Mouse (Mus musculus): Measurements from ENCODE around the gene Negr1.

Gene Negr1

DNA sequence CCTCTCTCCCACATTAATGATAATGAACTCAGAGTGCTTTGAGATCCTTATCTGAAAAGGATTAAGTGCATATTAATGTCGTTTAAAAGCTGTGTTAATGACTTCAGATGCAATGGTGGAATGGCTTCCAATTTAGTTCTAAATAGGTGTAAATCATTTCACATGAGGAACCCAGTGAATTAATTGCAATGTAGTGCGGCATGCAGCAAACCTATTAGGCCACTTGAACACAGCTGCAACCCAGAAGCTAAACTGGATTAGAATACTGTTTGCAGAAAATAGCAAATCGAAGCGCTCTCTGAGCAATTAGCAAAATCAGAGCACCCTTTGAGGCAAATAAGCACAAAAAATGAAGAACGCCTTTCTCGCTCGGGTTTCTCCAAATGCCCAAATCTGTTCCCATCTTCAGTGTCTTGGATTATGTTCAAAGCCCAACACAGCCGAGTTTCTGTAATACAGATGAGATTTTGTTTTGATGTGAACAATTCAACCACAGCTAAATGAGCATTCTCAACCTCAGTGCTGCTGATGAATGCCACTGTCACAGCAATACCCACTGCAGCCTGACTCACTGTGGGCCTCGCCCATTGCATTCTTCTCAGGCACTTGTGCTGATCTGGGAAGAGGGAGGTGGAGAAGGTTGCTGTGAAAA is 342.5 kb downstream of the Negr1 start:
- peak; percentile 43 to 46 for DNase-seq (ENCODE audit: low spot score in 2 of 2)

DNA sequence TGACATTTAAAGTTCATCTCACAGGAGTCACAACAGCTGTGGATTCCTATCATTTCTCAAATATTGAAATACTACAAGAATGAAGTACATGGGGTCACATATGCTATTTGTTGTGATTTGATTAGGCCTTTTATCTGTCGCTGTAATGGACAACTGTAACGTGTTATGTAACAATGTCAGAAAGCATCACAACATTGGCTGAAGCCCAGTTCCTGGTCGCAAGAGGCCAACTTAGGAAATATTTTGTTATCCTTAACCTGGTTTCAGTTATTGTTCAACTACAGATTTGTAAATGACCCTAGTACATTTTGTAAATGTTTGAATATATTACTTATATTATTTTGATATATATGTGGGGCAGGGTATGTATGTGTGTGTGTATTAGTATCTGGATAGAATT is 351.2 kb downstream of the Negr1 start:
- no peak for DNase-seq (ENCODE audit: low spot score in 2 of 2)

DNA sequence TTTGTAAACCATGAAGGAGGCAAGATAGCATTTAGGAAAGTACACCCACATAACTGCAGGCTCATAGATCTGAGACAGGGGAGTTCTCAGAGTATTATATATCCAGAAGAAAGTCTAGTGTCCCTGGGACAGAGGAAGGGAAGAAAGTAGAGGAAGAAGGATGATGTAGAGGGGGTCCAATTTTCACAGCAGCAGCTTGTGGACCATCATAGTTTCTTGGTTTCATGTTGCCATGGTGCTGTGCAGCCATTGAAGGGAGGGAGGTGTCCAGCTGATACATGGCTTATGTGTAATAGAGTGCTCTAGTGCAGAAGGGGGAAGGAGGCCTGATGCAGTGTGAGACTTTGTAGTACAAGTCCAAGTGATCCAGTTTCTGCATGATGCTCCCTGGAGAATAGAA is 359.8 kb downstream of the Negr1 start:
- DNase-seq (ENCODE audit: low spot score in 2 of 2) = no peak

DNA sequence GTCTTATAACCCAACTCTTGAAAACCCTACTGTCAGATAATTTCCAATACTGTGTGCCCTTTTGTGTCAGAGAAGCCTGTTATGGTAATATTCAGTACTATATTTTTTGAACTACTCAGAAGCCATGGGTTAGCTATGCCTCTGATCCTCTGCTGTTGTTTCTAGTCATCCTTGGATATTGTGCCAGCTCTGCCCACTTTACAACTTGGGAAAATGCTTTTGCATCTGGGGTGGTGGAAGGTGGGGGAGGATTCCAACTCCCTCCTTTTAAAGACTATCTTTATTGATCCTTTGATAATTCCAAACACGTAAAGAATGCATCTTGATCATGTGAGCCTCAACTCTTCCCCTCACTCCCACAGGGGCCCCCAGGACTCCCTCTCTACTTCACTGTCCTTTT is 361.6 kb downstream of the Negr1 start:
- no peak for DNase-seq (ENCODE audit: low spot score in 2 of 2)

DNA sequence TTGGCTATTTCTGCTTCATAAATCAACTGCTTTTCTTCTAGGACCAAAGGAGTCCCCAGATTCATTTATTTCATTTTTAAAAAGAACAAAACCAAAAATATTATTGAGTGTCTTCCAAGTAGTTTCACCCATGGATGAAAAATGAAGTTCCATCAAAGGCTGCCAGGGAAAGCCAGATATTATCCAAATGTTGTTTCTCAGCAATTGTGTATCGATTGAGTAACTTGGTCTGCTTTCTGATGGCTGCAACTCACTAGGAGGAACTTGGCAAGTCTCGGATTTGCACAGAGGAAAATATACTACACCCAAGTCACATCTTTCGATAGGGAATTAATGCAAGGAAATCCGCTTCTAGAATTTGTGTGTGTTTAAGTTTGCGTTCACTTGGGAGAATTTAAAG is 363.5 kb downstream of the Negr1 start:
- no peak for DNase-seq (ENCODE audit: low spot score in 2 of 2)

DNA sequence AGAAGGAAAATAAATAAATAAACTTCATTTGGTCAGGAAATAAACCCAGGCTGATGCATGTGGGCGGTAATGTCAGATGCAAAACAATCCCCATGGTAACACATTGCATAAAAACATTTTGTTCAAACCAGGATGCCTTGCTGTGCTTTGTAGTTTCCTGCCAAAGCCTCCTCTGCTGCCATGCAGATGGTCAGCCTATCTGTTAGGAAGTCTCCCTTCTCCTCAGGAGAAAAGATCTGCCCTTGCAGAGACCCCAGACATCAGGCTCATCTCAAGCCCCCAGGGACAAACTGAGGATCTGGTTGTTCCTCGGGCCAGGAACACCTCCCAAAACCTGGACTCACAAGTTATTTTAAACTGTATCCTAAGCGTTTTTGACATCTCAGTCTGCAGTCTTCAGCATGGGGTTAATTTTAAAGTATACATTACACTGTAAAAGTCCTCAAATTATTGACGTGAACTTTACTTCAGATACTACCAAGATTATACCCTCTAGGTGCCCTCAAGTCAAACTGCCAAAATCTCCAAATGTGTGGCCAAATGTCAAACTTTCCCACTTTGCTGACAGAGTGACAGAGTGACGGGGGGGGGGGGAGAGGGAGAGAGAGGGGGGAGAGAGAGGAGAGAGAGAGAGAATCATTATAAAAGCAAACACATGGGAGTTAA is 366.9 kb downstream of the Negr1 start:
- DNase-seq (ENCODE audit: low spot score in 2 of 2) = no peak

DNA sequence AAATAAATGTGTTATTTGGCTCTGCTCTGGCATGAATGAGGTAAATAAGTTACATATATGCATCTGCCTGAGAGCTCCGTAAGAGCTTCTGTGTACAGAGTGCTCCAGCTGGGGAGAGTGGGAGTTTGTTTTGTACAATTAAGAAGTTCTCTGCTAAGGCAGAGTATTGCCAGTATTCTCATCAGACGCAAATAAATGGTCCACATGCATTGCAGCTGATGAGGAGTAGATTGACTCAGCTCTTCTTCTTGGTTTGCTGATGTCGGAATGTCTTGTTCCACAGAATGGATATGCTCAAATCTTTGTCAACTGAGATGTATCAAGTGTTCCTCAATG is 367.4 kb downstream of the Negr1 start:
- DNase-seq (ENCODE audit: low spot score in 2 of 2) = peak in 1 of 2 experiments; percentile 32

DNA sequence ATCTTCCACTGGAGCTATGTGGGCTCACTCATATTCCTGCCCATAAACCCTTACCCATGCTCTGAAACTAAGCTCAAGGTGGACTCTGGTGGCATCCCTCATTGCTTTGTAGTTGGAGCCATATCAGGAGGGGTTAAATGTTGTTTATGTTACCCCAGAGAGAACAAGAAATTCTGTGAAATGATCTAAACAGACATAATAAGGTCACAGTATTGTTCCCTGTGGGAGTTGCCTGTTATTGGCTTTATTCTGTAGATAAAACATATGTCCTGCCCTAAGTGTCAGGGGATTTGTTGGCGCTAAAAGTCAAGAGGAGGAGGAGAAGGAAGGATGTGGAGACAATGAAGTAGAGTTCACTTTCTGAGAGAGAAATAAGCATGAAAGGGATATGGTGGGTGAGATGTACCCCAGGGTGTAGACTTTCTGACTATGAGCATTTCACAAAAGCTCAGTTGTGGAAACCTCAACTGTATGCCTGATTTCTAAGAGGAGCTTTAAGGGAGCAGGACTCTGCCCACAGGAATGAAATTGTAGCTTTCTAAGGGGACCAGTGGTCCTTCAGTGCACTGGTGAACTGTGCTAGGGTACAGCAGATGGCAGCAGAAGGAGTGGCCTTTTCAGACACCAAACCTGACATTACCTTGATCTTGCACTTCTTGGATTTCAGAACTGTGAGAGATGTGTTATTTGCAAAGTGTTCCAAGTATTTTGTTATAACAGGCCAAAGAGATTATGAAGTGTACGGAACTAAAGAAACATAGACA is 368.3 kb downstream of the Negr1 start:
- no peak for DNase-seq (ENCODE audit: low spot score in 2 of 2)

DNA sequence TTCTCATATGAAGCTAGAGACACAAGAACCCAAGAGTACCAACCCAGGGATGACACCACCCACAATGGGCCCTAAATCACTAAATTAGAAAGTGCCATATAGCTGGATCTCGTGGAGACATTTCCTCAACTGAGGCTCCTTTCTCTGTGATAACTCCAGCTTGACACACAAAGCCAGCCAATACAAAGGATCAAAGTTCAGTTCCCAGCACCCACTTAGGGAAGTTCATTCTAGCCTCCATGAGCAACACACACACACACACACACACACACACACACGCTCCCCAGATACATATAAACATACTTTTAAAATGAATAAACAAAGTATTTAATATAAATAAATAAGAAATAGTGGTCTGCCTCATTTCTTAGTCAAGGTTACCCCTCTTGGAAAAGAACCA is 369.4 kb downstream of the Negr1 start:
- DNase-seq (ENCODE audit: low spot score in 2 of 2) = no peak

DNA sequence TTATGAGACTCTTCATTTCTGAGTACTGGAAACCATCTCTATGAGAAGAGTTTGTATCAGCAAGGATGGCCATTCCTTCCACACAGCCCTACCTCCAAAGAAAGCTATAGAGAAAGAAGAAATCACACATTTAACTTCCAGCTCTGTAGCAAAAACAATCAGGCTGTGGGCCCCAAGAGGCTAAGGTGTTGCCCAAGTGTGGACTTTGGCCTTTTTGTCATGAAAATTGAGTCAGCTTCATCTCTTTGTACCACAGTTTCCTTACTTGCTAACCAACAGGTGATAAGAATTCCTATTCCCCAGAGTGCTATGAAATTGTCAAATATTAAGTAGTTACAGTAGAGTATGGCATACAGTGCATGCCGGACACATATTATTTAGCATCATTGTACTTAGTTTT is 369.9 kb downstream of the Negr1 start:
- no peak for DNase-seq (ENCODE audit: low spot score in 2 of 2)

DNA sequence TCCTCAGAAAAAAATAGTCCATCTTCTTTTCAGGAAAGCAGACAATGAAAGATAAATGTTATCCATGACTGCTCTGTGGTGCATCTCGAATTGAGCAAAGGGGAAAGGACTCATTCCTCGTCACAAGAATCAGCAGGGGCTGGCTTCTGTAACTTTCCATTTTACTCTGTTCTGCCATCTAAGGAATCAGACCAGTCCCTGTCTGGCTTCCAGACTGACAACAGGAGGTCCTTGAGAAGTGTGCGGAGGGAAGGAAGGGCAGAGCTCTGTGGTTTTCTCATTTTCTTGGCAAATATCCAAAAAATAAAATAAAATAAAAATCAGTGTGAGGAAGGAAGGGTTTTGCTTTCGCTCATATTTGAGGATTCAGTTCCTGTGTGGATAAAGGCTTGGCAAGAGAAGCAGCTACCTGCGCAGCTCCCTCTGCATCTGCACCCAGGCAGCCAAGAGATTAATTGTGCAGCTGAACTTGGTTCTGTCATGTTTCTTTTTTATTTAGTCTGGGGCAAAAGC is 373.2 kb downstream of the Negr1 start:
- DNase-seq (ENCODE audit: low spot score in 2 of 2) = no peak

DNA sequence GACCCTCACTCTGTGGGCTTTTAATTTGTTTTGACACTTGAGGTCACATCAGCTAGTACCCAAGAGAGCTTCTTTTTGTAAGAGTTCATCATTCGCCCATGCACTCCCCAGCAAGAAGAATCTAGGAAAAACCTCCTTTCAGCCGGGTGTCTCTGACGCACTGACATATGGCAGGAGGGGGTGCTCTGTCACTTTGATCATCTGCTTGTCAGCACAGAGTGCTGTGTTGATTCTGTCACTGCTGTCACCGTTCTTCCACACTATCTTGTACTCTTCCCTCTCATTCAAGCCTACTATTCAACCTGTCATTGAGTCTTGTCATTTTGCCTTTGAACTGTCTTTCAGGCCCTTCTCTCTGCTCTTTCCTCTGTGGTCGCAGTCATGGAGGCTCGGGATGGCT is 385.8 kb downstream of the Negr1 start:
- peak in 1 of 2 experiments; percentile 38 for DNase-seq (ENCODE audit: low spot score in 2 of 2)

DNA sequence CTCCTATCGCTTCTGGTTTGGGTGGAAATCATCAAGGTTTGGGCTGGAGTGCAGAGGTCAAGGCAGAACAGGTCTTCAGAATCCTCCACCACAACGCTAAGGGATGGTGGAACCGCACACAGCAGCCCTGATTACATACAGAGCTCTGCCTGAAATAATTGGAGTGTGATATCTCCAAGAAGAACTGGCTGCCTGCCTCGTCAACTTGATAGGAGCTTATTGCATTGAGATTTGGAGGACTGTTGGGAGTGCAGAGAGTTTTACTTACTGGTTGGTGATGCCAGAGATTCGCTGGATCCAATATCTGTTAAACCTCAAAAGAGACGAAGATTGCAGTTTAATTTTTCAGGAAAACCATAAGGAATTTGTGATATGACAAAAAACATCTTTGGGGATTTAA is 391.4 kb downstream of the Negr1 start:
- DNase-seq (ENCODE audit: low spot score in 2 of 2) = peak in 1 of 2 experiments; percentile 33

DNA sequence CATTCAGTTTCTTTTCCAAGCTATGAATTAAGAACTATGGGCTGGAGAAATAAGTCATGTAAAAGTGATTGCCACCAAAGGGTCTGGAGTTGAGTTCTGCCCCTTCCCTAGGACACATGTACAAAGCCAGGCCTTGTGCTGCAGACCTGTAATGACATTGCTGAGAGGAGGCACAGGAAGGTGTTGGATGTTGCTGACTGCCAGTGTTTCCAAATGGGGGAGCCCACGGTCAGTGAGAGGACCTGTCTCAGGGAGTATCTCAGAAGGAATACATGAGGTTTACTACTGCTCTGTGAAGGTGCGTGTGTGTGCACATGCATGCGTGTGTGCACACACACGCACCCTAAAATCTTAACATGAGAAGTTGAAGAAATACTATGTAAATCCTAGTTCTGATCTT is 393.5 kb downstream of the Negr1 start:
- no peak for DNase-seq (ENCODE audit: low spot score in 2 of 2)

DNA sequence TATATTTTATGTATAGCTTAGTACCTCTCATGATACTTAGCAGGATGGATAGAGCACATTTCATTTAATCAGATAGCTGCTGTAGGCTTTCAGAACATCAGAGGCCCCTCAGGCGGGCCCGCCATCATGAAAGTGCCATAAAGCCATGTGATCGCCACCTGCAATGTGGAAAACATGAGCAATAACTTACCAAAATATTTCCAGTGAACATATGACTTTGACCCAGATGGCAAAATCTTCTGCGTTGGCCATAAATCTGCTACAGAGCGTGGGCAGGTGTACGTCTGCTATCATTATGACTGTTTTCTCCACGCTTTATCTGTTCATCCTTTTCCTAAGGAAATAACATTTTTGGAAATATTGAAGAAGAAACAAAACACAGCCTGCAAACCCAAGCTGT is 397.0 kb downstream of the Negr1 start:
- peak; percentile 31 to 57 for DNase-seq (ENCODE audit: low spot score in 2 of 2)

DNA sequence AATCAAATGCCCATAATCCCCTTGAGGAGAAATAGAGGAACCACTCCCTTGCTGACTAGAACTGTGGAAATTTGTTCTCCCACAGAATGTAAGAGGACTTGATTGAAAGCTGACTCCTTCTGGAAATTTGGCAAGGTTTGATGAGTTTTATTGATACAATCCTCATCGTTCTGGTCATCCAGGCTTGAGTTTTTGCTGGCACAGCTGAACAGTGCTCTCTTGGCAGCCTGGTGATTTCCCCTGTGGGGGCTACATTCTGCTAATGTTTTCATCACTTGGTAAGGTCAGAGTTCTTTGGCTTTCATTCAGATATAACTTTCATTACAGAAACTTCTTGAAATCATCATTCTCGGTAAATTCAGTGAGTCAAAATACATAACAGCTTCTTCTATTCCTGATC is 407.2 kb downstream of the Negr1 start:
- no peak for DNase-seq (ENCODE audit: low spot score in 2 of 2)

DNA sequence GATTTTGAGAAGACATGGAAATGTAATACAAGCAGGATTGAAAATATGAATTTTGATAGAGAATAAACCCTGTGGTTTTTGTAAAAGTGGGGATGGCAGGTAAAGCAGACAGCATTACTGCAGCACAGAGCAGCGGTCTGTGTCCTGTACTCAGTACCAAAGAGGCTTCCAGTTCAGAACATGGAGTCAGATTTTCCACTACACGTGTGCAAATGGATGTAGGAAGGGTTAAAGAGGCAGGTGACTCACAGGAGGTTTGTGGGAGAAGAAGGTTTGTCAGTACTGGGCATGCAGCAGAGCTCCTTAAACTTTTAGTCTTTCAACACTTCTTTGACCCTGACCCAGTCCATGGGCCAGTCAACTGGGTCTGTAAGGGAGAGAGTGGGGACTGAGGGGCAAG is 409.5 kb downstream of the Negr1 start:
- DNase-seq (ENCODE audit: low spot score in 2 of 2) = no peak

DNA sequence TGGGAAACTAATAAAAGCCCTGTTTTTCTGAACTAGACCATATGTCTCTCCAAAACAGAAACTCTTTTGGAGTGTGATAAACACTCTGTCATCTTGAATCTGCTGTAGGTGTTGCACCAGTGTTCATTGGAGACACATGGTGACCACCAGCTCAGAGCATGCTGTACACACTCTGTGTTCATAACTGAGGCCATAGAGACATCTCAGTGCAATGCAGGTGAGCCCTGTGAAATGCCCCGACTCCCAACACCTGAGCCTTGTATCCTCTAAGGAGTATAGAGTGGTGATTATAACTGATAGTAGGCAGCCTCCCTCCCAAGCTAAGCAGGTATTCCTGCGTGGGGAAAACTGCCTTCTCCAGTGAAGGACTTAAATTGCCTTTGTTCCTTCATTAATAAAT is 415.2 kb downstream of the Negr1 start:
- DNase-seq (ENCODE audit: low spot score in 2 of 2) = no peak

DNA sequence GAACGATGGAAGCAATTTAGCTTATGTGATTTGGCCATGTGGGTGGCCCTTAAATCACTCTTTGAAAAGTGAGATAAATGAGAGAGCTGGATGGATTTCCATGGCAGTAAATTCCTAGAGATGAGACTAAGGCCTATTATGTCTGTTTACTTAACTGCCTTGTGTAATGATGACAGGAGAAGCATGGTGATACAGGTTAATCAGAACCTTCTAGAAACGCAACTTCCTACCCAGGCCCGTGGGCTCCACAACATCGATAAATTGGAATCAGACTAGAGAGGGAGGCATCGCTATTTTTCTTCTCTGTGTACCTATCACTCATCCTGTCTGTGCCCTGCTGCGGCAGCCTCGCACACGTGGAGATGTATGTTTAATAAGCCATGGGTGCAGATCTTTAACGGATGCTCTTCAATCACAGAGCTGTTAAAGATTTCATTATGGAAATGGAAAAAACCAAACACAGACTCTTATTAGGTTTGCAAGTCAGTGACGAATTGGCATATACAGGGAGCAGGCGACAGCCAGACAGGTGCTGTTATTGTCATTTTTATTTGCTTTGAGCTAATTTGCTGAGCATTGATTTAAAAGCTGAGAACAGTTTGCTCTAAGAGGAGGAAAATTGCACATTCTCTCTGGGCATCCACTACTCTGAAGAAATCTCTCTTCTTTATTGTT is 418.6 kb downstream of the Negr1 start:
- no peak for DNase-seq (ENCODE audit: low spot score in 2 of 2)

DNA sequence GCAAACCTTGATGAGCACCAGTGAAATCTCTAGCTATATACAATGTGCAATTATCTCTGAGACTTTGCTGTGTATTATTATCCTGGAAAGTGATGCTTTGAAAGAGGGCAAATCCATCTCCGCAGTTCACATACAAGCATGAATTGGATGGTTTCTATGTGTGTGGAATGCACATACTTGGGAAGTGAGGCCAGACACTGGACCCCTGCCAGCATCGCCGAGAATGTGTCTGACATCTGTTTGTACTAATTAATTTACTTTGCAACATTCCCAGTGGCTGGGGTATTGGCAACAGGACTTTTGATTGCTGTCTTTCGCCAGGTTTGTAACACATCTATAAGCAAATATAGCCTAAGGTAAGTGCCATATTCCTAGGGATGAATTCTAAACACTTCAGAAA is 420.5 kb downstream of the Negr1 start:
- no peak for DNase-seq (ENCODE audit: low spot score in 2 of 2)

DNA sequence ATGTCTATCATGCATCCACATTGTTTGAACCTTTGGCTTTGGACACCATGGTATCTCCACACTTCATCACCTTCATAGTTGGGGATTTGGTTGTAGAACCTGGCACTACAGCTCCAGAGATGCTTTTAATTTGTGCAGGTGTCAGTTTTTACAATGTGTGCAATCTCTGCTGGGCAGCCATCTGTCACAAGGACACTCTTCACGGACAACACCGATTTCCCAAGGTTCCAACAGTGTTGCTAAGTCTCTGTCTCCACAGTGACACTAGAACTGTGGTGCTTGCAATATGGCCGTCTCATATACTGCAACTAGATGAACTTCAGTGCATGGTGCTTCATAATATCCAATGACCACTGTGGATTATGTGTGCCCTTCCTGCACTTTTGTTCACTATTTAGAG is 425.5 kb downstream of the Negr1 start:
- no peak for DNase-seq (ENCODE audit: low spot score in 2 of 2)

DNA sequence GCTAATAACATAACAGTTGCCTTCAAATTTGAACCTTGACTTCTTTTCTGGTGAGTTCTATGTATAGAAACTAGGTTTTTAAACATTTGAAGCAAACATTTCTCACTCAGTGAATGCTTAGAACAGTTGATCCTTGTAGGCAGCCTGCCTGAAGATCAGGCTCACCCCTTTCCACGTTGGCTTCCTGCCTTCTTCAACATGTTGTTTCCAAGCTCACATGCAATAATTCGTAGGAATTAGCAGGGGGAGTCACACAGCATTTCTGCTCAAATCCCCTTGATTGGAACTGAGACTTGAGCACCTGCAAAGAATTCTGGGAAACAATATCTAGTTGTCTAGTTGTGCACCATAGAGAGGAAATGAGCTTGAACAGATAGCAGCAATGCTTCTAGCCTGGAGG is 430.6 kb downstream of the Negr1 start:
- no peak for DNase-seq (ENCODE audit: low spot score in 2 of 2)

Measured in frontal cortex, postnatal 36 days (tissue).